Mouse (Mus musculus): ENCODE data around the gene Fhit.

The Fhit gene

GRCm38 (mm10) chr14:10482851-10483613, 678.8 kb downstream of the Fhit start:
- no peak for DNase-seq

- DNase-seq, result no peak
Observed at GRCm38 (mm10) chr14:10481370-10481769, 680.5 kb downstream of the Fhit start.

DNA sequence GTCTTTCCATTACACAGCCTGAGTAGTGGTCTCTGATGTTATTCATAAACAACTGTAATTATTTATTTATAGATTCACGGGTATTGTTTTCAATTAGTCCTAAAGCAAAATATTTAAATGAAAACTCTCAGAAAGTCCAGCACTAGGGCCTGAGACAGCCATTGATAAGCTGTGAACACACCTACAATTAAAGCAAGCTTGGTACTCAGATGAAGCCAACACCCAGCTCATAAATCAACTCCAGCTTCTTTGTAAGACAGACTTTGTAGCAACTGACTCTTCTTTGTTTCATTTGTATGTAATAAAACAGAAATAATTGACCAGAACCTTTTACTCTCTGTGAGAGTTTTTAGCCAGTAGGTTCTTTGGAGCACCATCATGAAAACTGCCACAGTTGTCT, 681.2 kb downstream of the Fhit start:
- no peak for DNase-seq

DNA sequence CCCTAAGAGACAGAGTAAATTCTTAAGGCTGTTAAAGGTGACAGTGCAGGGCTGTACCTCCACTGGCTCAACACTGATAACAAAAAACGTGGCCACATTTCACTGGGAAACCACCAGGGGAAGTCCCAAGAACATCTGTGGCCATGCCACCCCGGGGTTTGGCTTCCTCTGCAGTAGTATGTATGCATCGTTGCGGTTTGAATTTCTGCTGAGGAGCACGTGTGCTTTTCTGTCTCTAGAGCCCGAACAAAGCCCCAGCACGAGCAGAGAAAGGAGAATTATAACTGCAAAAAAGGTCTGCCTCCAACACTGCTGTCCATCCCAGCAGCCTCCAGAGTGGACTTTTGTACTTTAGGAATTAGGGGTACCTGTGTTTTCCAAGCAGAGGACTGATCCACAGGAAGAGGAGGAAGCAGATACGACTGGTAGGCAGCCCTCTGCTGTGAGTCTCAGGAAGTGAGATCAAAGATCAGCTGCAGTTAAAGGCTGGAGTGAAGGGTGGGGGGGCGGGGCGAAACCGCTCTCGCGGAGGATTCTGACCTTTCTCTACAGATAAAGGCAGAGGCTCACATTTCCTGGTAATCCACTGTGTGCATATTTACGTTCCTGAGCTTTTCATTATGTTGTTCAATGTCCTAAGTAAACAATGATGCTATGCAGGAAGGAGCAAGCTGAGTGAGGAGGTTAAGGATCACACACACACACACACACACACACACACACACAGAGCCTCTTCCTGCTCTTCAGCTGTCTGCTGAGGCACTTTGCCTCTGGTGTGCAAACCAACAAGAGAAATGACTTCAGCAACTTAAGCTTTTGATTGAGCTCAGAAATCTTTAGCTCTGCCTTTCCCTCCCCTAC, 708.6 kb downstream of the Fhit start:
- DNase-seq, result no peak

DNA sequence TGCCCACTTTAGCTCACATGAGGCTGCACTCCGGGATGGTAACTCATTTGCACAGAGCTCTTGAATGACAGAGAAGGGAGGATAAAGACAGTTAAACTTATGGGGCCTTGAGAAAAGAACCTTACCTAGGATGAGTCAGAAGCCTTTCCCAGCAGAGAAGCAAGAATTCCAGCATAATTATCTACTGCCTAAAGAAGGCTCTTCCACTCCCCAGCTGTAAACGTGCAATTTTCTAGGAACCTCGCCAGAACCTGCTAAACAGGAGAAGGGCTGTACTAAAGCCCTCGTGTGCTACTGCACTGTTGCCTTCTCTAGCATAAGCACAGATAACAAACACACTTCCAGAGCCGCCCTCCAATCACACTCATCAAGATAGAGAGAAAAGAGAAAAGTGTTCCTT, 709.6 kb downstream of the Fhit start:
- no peak for DNase-seq

- DNase-seq, result no peak
Observed at GRCm38 (mm10) chr14:10445360-10445759, 716.5 kb downstream of the Fhit start.

GRCm38 (mm10) chr14:10439007-10439749, 722.7 kb downstream of the Fhit start:
- no peak for DNase-seq

DNA sequence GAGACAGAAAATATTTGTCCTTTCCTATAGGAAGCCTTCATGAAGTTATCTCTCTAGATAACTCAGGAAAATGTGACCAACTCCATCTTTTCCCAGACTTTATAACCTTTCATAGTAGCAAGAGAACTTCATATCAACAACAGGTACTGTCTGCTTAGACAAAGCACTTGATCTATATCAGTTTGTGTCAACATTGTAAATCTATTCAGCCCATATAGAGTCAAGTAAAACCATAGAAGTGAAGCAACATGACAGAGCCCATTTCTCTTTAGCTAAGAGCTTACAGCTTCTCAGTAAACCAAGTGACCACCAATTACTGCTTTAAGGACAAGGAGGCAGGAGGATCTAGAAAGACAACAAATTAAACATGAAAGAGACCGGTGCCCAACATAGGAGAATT, 725.6 kb downstream of the Fhit start:
- no peak for DNase-seq

DNA sequence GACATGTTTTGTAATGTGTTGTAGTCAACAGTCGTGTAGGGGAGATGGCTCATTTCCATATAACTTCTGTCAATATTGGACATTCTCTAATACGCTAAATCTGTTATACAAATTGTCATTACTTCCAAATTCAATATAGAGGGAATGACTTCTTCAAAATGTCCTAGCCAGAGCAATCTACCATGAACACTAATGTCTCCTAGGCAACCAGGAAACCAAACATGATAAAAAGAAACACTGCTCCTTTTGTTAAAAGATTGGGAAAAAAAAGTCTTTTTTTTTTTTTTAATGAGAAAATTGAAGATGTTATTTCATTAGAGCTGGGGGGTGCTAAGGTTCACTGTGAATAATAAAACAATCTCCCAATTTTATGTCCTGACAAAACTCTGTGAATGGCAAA, 729.3 kb downstream of the Fhit start:
- DNase-seq, result no peak

DNA sequence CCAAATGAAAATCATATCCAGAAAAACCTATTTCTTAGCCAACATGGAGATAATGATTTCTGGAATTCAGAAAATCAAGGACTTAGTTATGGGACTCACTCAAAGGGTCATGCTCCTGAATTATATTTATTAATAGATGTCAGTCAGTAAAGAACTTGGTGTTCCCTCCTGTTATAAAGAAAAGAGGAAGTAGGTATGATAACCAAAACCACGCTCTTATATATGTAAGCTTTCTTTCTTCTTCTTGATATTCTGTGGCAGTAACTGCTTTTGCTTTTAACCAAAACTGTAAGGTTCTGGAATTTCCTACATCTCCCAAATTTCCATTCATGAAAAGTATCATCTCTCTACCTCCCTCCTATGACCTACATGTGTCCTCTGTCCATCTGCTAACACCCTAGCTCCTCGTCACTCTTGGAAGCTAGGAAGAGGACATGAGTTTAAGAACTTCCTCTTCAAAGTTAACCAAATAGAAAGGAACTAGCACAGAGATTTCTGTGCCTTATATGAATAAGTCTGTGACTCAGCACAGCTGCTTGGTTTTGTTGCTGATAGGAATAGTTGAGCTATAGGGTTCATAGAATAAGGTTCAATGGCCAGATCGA, 731.3 kb downstream of the Fhit start:
- DNase-seq, result no peak

DNA sequence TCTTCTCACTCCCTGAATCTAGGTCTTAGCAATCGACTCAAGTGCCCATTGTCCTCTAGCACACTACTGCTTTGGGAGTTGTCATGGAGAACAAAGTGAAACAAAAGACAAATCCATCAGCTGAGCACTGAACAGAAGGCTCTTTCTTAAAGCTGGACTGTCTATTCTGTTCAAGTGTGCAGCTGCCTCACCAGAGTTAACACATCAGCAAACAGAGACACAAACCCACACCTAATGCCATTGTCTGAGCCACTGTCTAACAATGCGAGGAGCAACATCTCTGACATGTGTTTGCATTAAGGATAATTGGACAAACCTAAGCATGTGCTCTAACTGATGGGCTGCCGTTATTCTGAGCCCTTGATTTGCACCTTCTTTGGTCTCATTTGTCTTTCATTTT, 738.3 kb downstream of the Fhit start:
- DNase-seq, result no peak

GRCm38 (mm10) chr14:10422261-10422660, 739.6 kb downstream of the Fhit start:
- no peak for DNase-seq

GRCm38 (mm10) chr14:10415068-10415467, 746.8 kb downstream of the Fhit start:
- DNase-seq, result no peak

GRCm38 (mm10) chr14:10409306-10409962, 752.4 kb downstream of the Fhit start:
- DNase-seq, result no peak

- peak; percentile 85 for DNase-seq
Observed at GRCm38 (mm10) chr14:10405346-10405745, 756.5 kb downstream of the Fhit start.

DNA sequence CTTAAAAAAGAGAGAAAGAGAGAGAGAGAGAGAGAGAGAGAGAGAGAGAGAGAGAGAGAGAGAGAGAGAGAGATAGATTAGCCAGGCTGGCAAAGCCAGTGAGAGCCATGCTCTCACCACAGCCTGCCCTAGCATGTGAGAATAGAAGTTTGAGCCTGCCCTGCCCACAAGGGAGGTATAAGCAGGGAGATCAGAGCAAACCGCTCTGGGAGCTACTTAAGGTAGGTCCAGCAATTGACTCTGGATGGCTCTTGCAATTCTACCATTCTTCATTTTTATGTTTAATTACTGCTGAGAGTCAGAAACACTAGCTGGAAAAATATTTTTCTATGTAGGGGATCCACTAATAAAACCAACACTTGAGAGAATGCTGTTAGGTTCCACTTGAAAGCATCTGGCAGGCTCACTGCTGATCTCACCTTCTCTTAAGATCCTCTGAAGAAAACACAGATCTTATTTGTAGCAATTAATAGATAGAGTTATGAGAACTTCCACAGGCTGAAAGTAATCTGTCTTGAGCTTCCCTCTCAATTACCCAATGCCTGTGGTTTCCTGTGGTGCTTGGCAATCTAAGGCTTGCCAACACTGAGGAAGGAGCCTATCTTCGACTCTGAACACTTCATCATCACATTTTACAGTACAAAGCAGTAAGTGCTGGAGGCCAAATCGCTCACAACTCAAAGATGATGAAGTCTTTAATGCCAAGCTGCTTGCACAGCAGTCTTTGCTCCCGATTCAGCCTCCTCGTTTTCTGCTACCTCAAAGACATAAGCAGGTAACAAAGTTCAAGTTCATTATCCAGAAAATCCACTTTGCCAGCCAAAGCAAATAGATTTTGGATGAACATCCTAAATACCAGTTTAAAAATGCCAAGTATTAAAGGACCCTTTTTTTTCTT, 793.8 kb downstream of the Fhit start:
- DNase-seq, result no peak

DNA sequence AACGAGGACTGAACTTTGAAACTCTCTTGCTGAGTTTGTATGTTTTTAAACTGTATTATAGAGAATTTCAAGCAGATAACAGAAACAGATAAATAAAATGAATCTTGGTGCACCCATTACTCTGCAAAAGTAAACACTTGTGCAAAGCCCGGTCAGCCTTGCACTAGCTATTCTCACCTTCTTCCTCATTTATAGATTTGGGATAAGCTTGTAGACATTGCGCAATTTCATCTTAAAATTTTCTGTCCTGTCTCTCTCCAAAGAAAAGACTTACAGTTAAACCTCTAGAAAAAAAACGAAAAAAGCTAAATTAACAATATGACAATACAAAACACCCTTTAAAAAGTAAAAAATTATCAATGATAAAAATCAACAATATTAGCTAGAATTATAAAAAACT, 795.0 kb downstream of the Fhit start:
- DNase-seq, result no peak

- no peak for DNase-seq
Observed at GRCm38 (mm10) chr14:10364281-10364680, 797.6 kb downstream of the Fhit start.

- DNase-seq, result no peak
Observed at GRCm38 (mm10) chr14:10363306-10363705, 798.5 kb downstream of the Fhit start.

DNA sequence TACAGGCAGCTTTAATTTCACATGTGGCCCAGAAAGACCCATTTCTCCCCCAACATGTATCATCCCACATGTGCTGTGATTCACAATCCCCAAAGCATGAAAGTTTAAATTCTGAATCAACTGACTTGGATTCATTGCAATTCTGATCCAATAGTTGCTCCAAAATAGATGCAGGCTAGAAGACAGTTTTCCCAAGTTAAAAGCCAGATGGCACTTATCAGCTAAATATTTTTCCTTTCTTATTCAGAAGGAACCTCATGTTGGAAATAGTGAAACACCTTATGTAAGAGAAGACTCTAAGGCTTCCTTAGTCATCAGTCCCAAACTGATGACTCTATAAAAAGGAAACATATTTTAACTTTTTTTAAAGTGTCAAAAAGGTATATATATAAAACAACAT, 815.9 kb downstream of the Fhit start:
- no peak for DNase-seq

- DNase-seq, result no peak
Observed at GRCm38 (mm10) chr14:10344064-10344463, 817.8 kb downstream of the Fhit start.

Data from cerebellum, adult 9-11 months (tissue).